Mouse (Mus musculus) heart, embryonic 13.5 days (tissue): Measurements from ENCODE around the gene B4galnt2. TPM values are rescaled to one million over a fixed set of nuclear protein-coding genes. Genes with fewer than 3 reads are reported as not detected.

ENCODE experiments used
- ATAC-seq: fragments of 200-750 bp; cut with Nextera tagmentation; 2 replicates; pipeline ENCODE4 v1.8.0; 2017; ENCODE audit warnings: moderate TSS enrichment; ENCODE audit not compliant: insufficient number of reproducible peaks, low FRiP score, low TSS enrichment; ENCODE audit errors: extremely low read depth
- H3K27ac ChIP-seq: fragments of 300-500 bp; sonication (generic); replicated peaks from 2 replicates; pipeline ENCODE4 v1.5.1; 2015; ENCODE audit warnings: moderate library complexity, mild to moderate bottlenecking, inconsistent platforms
- H3K27me3 ChIP-seq: fragments of 300-500 bp; sonication (generic); replicated peaks from 2 replicates; pipeline ENCODE4 v1.6.1; 2015; ENCODE audit warnings: mild to moderate bottlenecking, inconsistent platforms
- H3K36me3 ChIP-seq: fragments of 300-500 bp; sonication (generic); 2 replicates; pipeline ENCODE4 v1.6.1; 2015; ENCODE audit warnings: mild to moderate bottlenecking, inconsistent platforms
- H3K4me1 ChIP-seq: fragments of 300-500 bp; sonication (generic); 2 replicates; pipeline ENCODE4 v1.6.1; 2015; ENCODE audit warnings: inconsistent platforms
- H3K4me2 ChIP-seq: fragments of 300-500 bp; sonication (generic); 2 replicates; pipeline ENCODE4 v1.6.1; 2015; ENCODE audit warnings: inconsistent platforms, mild to moderate bottlenecking, moderate library complexity
- H3K4me3 ChIP-seq: fragments of 300-500 bp; sonication (generic); 2 replicates; pipeline ENCODE4 v1.5.1; 2015; ENCODE audit warnings: moderate library complexity, mild to moderate bottlenecking, inconsistent platforms
- H3K9ac ChIP-seq: fragments of 300-500 bp; sonication (generic); 2 replicates; pipeline ENCODE4 v1.6.1; 2015; ENCODE audit warnings: inconsistent platforms, mild to moderate bottlenecking, moderate library complexity
- H3K9me3 ChIP-seq: fragments of 300-500 bp; sonication (generic); 2 replicates; pipeline ENCODE4 v1.6.1; 2016; ENCODE audit warnings: inconsistent platforms
- WGBS: fragments of 180-500 bp; shearing (Covaris S2); methylation state at CpG from one replicate; pipeline ENCODE4 v1.1.7; 2015; ENCODE audit warnings: mixed read lengths; 5-methylcytosine and 5-hydroxymethylcytosine counted together
- polyA plus RNA-seq: library from polyadenylated mRNA; unstranded; fragments of >200 nt; fragmentation: Nextera tagmentation; extraction: Ambion mirVana; gene quantifications from 2 replicates; pipeline ENCODE4 v1.2.1, GENCODE M21; 2015

The B4galnt2 gene
- polyA plus RNA-seq, 1 experiment from 2014 or later: 0.21 TPM

DNA sequence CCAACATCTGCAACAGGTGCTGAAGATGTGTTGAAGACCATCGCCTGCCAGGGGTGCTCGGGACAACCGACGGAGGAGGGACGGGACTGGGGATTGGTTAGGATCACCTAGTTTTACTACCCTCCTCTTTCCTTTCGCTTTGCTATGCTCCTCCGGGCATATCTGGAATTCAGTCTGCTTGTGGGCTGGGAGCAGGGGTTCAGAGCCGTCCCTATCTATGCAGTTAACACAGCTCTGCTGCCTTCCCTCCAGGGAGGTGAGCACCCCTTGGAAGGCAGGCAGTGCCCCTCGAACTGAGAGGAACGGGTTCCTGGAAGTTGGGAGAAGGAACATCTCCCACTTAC is 83.4 kb downstream of the B4galnt2 start:
- Histone ChIP-seq H3K36me3 (no peaks in the 10 kb centered on the region), H3K4me2 (peak overlapping the region; percentile 65), H3K4me3 (peak overlapping the region; percentile 44), H3K9ac (peak overlapping the region; percentile 8), H3K27ac (no peak overlapping the region), H3K9me3 (no peaks in the 10 kb centered on the region), H3K27me3 (peaks cover 84% of the 10 kb centered on the region), H3K4me1 (peaks cover 63% of the 10 kb centered on the region)
- WGBS: 11% methylated on average over 10 of the region's 10 CpGs
- no peak for ATAC-seq

GRCm38 (mm10) chr11:95830411-95831275 is 84.0 kb downstream of the B4galnt2 start:
- no peaks in the 10 kb centered on the region for H3K36me3 ChIP-seq
- no peak for ATAC-seq
- H3K4me2 ChIP-seq: peak overlapping the region; percentile 65
- H3K27me3 ChIP-seq: peaks cover 86% of the 10 kb centered on the region
- WGBS: 9% methylated on average over 80 of the region's 80 CpGs
- H3K4me3 ChIP-seq: peak overlapping the region; percentile 44
- peaks cover 58% of the 10 kb centered on the region for H3K4me1 ChIP-seq
- H3K27ac ChIP-seq: no peak overlapping the region
- H3K9ac ChIP-seq: peak overlapping the region; percentile 8
- H3K9me3 ChIP-seq: no peaks in the 10 kb centered on the region

- no peaks in the 10 kb centered on the region for H3K9me3 ChIP-seq
- no peak overlapping the region for H3K27ac ChIP-seq
- no peak overlapping the region for H3K4me2 ChIP-seq
- H3K4me1 ChIP-seq: peaks cover 58% of the 10 kb centered on the region
- 0 out of 2 replicates have a peak overlapping the region, but pooled peaks have one; percentile 44 for H3K4me3 ChIP-seq
- 41% methylated on average over 4 of the region's 4 CpGs for WGBS
- H3K9ac ChIP-seq: peak overlapping the region; percentile 8
- peaks cover 90% of the 10 kb centered on the region for H3K27me3 ChIP-seq
- no peak for ATAC-seq
- H3K36me3 ChIP-seq: no peaks in the 10 kb centered on the region
Measured at GRCm38 (mm10) chr11:95829526-95830050, 85.1 kb downstream of the B4galnt2 start.

- H3K4me1 ChIP-seq: peaks cover 51% of the 10 kb centered on the region
- no peak overlapping the region for H3K4me3 ChIP-seq
- peaks cover 82% of the 10 kb centered on the region for H3K27me3 ChIP-seq
- ATAC-seq: no peak
- H3K27ac ChIP-seq: no peak overlapping the region
- H3K9me3 ChIP-seq: no peaks in the 10 kb centered on the region
- H3K4me2 ChIP-seq: no peak overlapping the region
- 64% methylated on average over 11 of the region's 11 CpGs for WGBS
- H3K36me3 ChIP-seq: no peaks in the 10 kb centered on the region
- H3K9ac ChIP-seq: no peak overlapping the region
Measured at GRCm38 (mm10) chr11:95828181-95828964, 86.3 kb downstream of the B4galnt2 start.

DNA sequence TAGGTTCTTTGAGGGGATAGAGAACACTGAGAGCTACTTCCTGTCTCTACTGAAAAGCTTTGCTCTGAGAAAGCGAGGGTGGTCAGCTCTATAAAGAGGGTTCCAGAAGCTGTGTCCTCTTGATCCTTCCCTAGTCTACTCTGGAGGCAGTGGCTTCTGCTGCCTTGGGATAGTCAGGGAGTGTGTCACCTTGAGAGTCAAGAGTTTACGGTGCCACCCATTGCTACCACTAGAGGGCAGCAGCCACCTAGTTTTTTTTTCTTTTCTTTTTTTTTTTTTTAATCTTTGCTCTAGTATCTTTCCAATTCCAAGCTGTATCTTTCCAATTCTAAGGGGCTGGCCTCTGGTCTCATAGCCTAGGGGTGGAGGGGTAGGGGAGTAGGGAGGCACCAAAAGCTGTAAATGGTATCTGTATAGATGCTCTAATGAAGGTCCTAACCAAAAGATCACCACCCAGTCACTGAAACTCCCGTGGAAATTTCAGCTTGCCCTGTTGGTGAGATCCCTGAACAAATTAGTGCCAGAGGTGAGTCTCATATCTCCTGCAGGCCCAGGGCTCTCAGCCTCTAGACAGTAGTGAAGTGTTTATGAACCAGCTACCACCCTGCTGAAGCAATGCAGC is 87.1 kb downstream of the B4galnt2 start:
- ATAC-seq: no peak
- H3K27me3 ChIP-seq: peaks cover 82% of the 10 kb centered on the region
- H3K9me3 ChIP-seq: no peaks in the 10 kb centered on the region
- peak overlapping the region; percentile 44; the same call in 1 of the 2 replicates for H3K9ac ChIP-seq
- WGBS: 24% methylated on average over 3 of the region's 3 CpGs
- no peak overlapping the region for H3K4me3 ChIP-seq
- H3K4me2 ChIP-seq: peak overlapping the region; percentile 41
- H3K36me3 ChIP-seq: no peaks in the 10 kb centered on the region
- H3K4me1 ChIP-seq: peaks cover 45% of the 10 kb centered on the region
- peak overlapping the region; percentile 5; the same call in 1 of the 2 replicates for H3K27ac ChIP-seq

DNA sequence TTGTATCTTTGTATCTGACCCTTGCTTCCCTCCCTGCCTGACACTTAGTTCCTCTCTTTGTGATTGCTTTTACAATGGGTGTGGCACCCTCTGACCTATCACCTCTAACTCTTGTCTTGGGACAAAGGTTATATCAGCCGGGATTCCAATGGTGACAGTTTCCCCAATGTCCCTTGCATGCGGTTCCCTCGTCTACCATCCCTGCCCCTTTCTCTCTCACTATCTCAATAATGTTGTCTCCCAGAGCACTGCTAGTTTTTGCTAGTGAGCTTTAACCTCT is 87.6 kb downstream of the B4galnt2 start:
- Histone ChIP-seq H3K27ac (peak overlapping the region; percentile 5; the same call in 1 of the 2 replicates), H3K4me3 (no peak overlapping the region), H3K9me3 (no peaks in the 10 kb centered on the region), H3K27me3 (peaks cover 80% of the 10 kb centered on the region), H3K9ac (peak overlapping the region; percentile 44; the same call in 1 of the 2 replicates), H3K36me3 (no peaks in the 10 kb centered on the region), H3K4me1 (peaks cover 42% of the 10 kb centered on the region), H3K4me2 (peak overlapping the region; percentile 41)
- no peak for ATAC-seq
- 26% methylated on average over 3 of the region's 3 CpGs for WGBS

- 49% methylated on average over 6 of the region's 6 CpGs for WGBS
- no peak for ATAC-seq
- peak overlapping the region; percentile 41 for H3K4me2 ChIP-seq
- H3K27ac ChIP-seq: 0 out of 2 replicates have a peak overlapping the region, but pooled peaks have one; percentile 5
- H3K4me3 ChIP-seq: no peak overlapping the region
- no peaks in the 10 kb centered on the region for H3K9me3 ChIP-seq
- H3K4me1 ChIP-seq: peaks cover 42% of the 10 kb centered on the region
- no peaks in the 10 kb centered on the region for H3K36me3 ChIP-seq
- H3K27me3 ChIP-seq: peaks cover 75% of the 10 kb centered on the region
- peak overlapping the region; percentile 28; the same call in 1 of the 2 replicates for H3K9ac ChIP-seq
Measured at GRCm38 (mm10) chr11:95826317-95827167, 88.1 kb downstream of the B4galnt2 start.

DNA sequence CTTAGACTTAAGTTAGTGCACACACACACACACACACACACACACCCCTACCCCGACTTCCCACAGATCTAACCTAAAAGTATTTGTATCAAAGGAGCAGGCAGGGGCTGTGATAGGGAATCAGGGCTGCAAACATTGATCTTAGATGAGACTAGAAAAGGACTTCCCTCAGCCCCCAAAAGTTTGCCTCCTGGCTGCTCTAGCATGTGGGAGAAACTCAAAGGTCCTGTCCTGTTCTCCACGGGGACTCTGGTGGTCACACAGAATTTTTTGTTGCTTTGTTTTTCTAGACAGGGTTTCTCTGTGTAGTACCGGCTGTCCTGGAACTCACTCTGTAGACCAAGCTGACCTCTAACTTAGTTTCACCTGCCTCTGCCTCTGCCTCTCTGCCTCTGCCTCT is 89.1 kb downstream of the B4galnt2 start:
- ATAC-seq: no peak

GRCm38 (mm10) chr11:95824877-95825243 is 89.8 kb downstream of the B4galnt2 start:
- Histone ChIP-seq H3K9ac (peak overlapping the region; percentile 83), H3K27me3 (peaks cover 58% of the 10 kb centered on the region), H3K4me2 (peak overlapping the region; percentile 97), H3K27ac (peak overlapping the region; percentile 53), H3K4me3 (peak overlapping the region; percentile 66), H3K4me1 (peaks cover 25% of the 10 kb centered on the region), H3K9me3 (no peaks in the 10 kb centered on the region), H3K36me3 (no peaks in the 10 kb centered on the region)
- WGBS: under 1% methylated on average over 11 of the region's 11 CpGs
- ATAC-seq: 0 out of 2 replicates have a peak, but pooled peaks have one; percentile 1

More for the DNA sequence above, 89.1 kb downstream of the B4galnt2 start:
- peak overlapping the region; percentile 66 for H3K4me3 ChIP-seq
- H3K27me3 ChIP-seq: peaks cover 65% of the 10 kb centered on the region
- WGBS: 47% methylated on average over 3 of the region's 3 CpGs
- no peaks in the 10 kb centered on the region for H3K36me3 ChIP-seq
- peak overlapping the region; percentile 83 for H3K9ac ChIP-seq
- peaks cover 33% of the 10 kb centered on the region for H3K4me1 ChIP-seq
- H3K4me2 ChIP-seq: peak overlapping the region; percentile 97
- no peaks in the 10 kb centered on the region for H3K9me3 ChIP-seq
- H3K27ac ChIP-seq: 0 out of 2 replicates have a peak overlapping the region, but pooled peaks have one; percentile 53

DNA sequence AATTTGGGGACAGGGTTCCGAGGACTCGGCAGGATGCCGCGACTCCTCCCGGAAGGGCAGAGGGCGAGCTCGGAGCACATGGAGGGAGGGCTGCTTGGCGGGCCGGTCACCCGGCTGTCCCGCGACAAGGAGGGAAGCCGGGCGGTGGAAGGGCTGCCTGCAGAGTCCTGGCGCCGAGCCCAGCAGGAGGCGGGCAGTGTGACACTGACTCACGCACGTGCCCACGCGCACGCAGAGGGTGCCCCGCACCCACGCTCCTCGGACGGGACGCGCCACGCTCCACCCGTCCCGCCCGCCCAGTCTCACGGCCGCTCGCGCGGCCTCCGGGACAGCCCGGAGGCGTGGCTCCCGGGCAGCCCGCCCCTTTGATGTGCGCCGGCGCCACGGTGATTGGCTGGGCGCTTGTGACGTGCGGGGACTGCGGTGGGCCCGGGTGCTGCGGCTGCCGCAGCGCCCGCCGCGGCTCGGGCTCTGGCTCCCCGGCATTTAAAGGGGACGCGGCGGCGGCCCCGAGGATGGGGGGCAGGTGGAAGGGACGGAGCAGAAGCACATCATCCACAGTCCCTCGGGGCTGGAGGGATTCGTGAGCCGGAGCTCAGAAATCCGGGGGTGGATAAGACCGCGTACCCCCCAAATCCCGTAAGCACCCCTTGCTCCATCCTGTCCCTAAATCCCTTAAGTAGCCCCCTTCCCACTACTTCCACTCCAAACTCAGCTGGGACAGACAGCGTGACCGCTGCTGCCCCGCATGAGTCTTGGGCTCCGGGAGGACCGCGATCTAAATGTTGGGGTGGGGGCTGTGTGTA is 90.4 kb downstream of the B4galnt2 start, which contains the start of gene Phospho1:
Gene Phospho1 (plus strand): TSS at position 429 of the 806 bp plus-strand sequence.
- peak within 1 kb of the TSS; percentile 83 for H3K9ac ChIP-seq
- H3K4me1 ChIP-seq: peaks cover 24% of the 10 kb centered on the region
- no peaks in the 10 kb centered on the region for H3K36me3 ChIP-seq
- H3K27ac ChIP-seq: peak within 1 kb of the TSS; percentile 53
- H3K4me3 ChIP-seq: peak within 1 kb of the TSS; percentile 66
- H3K4me2 ChIP-seq: peak within 1 kb of the TSS; percentile 97
- under 1% methylated on average over 76 of the region's 78 CpGs for WGBS
- H3K27me3 ChIP-seq: peaks cover 52% of the 10 kb centered on the region
- peak; percentile 92 for ATAC-seq
- H3K9me3 ChIP-seq: no peaks in the 10 kb centered on the region
